Mouse (Mus musculus) retina, postnatal 1 day (tissue): Measurements from ENCODE around the gene Kmt2a.

Source experiments
- DNase-seq: peaks from one replicate; pipeline ENCODE4 v3.0.0-alpha.2; 2012

Kmt2a gene

DNA sequence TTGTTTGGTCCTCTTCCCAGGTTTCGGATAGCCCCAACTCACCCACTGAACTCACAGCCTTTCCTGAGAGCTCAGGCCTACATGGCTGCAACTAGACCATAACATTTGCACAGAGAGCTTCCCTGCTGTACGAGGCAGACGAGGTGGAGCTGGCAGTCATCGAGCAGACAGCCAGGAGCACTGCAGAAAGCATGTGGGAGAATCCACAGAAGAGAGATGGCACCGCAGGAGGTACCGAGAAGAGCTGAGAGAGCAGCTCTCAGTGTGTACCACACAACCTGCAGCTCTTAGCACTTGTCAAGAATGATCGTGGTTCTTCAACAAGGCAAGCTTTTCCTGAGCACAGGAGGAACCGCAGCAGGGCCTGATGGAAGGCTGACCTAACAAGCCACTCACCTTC is 66.9 kb downstream of the Kmt2a start:
- DNase-seq: no peak

DNA sequence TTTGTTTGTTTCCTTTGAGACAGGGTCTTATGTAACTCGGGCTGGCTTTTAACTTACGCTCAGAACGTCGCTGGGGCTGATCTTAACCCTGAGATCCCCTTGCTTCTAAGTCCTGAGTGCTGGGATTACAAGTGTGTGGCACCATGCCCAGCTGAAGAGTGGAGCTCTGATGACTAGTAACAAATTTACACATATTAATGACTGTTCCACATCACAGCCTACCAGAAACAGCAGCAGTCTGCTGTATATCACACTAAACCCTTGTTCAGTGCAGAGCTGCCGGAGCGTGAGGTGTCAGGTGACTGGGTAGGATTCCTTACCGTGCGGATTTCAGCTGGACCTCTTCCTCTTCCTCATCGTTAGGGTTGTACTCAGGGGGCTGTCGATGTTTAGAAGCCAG is 70.8 kb downstream of the Kmt2a start:
- no peak for DNase-seq

DNA sequence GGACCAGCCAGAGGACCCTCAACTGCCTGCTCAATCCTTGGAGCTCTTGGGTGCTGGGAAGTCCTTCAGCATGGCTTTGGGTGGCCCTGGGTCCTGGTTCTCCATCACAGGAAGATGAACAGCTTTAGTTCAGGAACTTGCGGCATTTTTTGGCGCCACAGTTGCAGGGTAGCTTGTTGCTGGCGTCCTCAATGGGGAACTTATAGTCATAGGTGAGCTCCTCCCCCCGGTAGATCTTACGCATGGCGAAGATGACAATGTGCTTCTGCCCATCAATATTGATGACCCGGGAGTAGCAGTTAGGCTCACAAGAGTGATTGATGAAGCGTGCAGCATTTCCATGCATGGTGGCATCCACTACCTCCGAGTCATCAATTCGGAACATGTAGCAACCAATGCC is 73.3 kb downstream of the Kmt2a start:
- DNase-seq: no peak

DNA sequence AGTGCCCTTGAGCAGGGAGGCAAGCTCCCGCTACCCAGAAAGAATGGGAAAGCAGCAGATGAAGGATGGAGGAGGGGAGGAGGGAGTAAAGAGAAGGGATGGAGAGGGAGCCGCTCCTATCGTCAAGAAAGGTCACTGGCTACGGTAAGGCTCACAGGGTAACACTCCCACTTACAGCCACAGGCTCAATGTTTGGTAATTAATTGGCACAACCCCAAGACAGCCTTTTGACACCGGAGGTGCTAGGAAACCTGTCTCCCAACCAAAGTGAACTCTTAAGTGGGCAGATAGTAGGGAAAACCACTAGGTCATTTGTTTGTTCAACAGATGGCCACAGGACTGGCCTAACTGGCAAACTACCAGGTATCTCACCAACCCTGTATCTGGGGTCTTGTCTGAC is 74.0 kb downstream of the Kmt2a start:
- no peak for DNase-seq

DNA sequence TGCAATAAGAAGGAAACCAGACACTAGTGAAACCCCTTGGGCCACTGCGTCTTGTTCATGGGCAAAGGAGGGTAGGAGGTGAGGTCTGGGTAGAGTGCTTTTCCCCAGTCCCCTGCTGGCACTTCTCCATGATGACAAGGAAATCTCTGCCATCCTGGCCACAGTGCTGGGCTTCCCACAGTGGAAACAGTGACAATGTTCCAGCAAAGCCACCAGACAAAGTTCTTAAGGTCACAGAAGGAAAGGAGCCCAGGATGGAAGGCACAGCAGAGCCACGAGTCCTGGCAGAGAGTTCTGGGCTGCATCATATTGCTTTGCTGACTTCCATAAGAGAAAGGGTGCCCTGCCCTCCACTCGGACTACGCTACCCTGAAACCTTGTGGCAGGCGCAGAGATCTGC is 75.6 kb downstream of the Kmt2a start:
- DNase-seq: no peak

DNA sequence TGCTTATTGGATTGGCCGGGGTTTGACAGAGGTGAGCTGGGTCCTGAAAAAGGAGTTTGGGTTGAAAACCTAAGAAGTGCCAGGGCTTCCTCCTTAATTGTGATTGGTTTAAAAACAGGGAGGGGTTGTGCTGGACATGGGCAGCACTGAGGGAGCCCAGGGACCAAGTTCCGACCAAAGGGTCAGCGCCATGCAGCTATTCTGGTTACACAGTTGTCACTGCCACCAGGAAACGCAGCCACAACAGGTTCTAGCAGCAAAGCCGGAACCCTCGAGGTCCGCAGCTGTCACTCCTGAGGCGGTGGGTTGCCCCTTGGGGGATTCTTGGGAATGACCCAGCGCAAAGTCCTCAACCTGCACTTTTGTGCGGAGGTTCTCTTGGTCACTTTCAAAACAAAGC is 76.4 kb downstream of the Kmt2a start:
- DNase-seq: no peak

DNA sequence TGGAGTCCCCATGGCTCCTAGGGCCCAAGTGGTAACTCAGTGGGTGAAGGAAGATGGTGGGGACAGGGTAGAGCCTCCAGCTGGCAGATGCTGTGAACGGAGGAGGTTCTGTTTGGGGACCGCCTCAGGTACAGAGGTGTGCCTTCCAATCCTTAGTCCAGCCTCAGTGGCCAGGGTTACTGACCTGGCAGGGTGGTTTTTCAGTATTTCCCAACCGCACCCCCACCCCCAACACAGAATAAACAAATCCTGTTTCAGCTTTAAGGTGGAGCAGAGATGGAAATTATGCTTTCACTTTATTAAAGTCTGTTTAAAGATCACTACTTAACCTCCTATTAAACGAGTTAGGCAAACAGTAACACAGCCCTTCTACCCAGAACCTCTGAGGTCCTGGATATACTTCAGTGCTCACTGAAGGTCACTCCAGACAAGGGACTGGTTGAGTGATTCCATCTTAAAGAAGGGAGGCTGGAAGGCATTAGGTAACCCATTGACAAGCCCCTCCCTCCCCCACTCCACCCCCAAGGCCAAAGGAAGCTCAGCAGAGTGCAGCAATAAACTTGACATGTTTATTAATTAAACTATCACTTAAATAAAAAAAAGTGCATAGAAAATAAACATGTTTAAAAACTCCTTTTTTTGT is 78.2 kb downstream of the Kmt2a start, which contains the start of gene Ttc36:
Ttc36 (minus strand) TSS at position 265 of the 643 bp plus-strand sequence.
- no peak for DNase-seq

DNA sequence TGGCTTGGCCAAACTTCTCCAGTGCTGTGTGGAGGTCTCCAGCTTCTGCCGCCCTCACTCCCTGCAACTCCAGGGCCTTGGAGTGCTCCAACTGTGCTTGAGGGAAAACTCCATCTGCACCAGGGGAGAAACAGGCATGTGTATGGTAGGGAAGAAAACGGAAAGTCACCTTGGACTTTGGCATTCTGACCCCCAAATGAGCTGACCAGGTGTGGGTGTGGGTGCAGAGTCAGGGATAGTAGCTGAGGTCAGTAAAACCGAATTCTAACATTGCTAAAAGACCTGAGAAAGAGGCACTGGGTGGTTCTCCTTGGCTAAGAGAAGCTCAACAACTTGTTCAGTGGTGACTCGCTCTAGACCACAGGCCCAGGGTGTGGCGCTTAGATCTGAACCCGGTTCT is 79.4 kb downstream of the Kmt2a start:
- no peak for DNase-seq

DNA sequence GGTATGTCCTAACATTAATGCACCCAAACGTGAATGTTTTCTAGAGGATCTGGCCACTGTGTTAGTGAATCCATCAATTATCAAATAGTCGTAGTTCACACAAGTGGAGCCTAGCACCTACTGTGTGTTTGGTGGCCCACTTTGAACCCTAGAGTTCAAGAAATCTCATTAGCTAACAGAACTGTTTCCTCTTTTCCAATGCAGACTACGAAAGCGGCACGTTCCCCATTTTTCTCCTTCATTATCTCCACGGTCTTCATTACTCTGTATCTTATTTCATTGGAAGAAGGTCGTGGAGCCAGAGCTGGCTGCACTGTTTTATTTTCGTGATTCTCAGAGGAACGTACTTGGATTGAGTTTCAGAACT is 81.2 kb downstream of the Kmt2a start:
- no peak for DNase-seq

DNA sequence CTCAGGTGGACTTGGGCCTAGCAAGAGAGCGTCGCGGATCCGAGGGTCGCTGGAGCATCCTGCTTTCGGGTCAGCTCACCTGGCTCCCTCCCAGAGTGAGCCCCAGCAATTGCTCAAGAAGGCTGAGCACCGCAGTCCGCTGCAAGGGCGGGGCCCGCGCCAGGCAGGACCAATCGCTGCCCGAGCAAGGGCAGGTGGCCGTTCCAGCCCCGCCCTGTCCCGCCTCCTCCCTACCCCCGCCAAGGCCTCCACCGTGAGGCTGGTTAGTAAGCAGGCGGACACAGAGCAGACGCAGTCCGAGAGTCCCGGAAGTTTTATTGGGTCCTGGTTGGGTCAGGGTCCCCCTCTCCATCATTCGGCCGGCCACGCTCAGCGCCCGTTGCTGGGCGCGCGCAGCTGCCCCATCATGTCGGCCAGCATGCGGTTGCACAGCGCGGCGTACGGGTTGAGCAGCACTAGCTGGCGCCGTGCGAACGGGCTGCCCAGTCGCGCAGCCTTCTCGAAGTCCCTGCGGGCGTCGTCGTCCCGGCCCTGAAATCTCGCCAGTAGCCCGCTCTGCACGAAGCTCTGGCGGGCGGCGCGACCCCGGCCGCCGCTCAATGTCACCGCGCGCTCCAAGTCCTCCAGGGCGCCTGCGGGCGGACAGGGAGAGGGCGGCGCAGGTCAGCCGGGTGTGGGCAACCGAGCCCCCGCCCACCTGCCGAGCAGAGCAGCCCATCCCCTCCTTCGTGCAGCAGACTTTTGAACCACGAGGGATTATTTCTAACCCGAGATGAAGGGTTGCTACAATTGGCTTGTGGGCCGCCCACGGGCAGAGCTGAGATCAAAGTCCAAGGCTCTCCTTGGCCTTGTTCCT is 81.8 kb downstream of the Kmt2a start, which contains the start of gene Tmem25:
Tmem25 (minus strand) TSS at position 206 of the 856 bp plus-strand sequence.
- peak; percentile 90 for DNase-seq

DNA sequence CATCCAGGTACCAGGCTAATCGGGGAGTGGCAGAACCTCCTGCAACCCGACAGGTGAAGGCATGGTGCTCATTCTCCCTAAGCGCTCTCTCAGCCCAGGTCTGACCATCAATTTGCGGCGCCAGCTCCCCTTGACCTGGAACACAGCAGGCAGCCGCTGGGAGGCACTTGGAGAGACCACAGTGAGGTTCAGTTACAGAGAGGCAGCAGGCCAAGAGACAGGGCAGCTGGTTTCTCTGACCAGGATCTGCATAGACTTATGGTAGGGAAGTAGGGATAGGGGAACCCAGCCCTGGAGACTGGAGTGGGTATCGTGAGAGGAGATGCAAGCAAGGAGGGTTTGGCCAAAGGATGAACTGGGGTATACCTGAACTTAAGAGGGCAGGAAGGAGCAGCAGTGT is 82.8 kb downstream of the Kmt2a start:
- no peak for DNase-seq

DNA sequence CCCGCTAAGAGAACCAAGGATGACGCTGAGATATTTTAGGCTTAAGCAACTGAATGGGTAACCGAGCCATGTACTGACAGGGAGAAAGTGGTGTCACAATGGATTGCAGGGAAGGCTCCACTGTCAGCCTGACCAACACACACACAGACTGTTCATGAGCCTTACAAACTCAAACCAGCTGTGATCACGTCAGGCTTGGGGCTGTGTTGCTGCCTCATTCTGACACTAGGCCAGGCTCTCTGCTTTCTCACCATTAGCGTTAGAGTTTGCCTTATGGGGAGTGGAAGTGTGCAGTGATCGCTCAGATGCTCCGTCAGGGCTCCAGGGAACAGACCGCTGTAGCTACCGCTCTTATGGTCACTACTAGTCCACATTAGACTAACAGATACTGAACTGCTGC is 88.3 kb downstream of the Kmt2a start:
- DNase-seq: no peak

DNA sequence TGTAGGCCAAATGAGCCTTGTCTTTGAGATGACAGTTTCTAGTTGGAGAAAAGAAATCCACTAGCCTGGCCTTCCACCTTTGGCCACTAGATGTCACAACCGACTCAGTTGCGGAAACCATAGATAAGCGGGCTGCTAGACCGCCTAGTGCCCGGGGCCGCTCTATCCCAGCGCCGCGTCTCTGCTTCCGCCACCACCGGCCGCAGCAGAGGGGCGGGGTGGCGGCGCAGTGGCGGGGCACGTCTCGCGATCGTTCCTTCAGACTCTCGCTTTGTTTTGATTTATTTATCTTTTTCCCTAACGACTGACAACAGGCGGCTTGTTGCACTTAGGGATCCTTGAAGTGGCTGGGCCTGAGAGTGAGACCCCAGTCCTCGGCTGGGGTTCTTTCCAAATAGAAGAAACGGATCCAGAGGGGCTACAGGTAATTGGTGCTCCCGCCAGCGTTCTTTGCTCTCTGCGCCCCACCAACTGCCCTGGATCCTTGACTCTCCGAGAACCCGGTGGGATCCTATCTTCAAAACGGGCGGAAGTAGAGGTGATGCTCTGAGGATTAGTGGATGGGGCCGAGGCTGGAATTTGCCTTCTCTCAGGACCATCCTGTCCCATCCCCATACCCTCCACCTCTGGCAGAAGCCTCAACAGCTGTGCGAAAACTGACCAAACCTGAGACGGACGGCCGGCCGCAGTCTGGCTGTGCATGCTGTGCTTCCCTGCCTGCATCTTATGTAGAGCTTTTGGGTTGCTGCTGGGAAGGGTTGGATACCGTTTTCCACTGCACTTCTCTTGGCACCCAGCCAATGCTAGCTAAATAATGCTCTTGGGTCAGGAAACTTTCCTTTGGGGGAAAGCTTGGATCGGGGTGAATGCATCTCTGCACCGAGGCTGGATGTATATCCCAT is 108.1 kb downstream of the Kmt2a start:
- peak; percentile 98 for DNase-seq

DNA sequence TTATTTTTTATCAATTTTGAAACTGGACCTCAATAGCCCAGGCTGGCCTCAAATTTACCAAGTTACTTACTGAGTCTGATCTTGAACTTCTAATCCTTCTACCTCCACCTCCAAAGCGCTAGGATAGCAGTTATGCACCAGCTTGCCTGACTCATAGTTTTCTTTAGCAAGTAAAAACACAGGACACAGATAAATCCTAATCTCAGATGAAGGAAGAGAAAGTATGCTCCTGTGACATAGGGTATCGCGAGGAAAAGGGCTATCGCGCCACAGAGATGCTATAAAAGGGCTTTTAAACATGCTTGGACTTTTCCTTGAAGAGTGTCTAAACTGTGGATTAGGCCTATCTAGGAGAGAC is 108.7 kb downstream of the Kmt2a start:
- DNase-seq: no peak

DNA sequence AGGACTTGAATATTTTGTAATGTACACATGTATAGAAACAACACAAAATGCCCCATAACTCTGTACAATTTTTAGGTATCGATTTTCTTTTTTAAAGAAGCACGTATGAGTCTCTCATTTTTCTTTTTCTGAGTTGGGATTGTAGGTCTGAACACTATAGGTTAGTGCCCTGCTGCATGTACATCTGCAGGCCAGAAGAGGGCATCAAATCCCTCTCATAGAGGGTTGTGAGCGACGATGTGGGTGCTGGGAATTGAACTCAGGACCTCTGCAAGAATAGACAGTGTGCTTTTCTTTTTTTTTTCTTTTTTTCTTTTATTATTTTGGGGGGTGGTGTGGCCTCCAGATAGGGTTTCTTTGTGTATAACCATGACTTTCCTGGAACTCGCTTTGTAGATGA is 109.7 kb downstream of the Kmt2a start:
- DNase-seq: no peak

DNA sequence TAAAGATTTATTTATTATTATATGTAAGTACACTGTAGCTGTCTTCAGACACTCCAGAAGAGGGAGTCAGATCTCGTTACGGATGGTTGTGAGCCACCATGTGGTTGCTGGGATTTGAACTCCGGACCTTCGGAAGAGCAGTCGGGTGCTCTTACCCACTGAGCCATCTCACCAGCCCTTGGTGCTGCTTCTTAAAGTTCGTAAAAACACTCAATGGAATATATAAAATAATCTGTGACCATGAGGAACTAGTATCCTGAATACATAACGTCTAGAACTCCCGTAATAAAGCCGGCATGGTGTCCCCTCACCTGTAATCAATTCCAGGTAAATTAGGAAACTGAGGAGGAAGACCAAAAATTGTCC is 113.1 kb downstream of the Kmt2a start:
- DNase-seq: peak; percentile 2

DNA sequence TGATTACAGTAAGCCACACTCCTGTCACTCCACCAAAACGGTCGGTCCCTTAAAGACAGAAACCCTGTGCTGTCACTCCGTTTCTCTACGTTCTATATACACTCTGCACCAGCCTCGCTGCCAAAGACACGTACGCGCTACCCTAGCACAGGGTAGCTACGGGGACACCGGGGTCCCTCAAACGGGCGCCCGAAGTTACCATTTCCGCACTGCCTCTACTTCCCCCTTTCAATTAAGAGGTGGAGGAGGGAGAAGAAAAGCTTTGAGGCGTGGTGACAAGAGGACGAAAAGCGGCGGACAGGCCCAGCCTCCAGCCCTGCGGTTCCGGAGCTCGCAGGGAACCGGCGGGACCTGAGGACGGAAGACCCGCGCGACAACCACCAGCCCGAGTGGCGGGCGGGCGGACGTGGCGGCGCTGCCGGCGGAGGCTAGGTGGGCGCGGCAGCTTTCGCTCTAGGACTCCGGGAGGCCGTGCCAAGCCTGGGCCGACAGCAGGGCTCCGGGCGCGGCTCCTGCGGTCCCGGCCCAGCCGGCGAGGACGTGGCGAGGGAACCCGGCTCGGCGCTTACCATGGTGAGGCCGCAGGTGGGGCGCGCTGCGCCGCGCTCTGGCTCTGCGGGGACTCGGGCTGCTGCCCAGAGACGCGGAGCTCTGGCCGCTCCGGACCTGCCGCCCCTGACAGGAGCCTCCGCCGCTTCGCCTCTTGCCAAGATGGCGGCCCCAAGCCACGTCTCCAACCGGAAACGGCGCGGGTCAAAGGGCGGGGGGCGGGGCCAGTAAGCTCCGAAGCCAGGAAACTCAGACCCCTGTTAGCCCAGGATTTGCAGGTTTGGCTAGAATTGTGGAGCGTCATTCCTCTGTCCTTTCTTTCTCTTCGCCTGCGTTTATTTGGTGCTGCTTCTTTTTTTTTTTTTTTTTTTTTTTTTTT is 113.7 kb downstream of the Kmt2a start, which contains the start of the genes Arcn1 and Ift46:
Arcn1 (minus strand) TSS at position 745 of the 928 bp plus-strand sequence.
Ift46 (plus strand) TSS at position 808 of the 928 bp plus-strand sequence.
- DNase-seq: peak; percentile 95

DNA sequence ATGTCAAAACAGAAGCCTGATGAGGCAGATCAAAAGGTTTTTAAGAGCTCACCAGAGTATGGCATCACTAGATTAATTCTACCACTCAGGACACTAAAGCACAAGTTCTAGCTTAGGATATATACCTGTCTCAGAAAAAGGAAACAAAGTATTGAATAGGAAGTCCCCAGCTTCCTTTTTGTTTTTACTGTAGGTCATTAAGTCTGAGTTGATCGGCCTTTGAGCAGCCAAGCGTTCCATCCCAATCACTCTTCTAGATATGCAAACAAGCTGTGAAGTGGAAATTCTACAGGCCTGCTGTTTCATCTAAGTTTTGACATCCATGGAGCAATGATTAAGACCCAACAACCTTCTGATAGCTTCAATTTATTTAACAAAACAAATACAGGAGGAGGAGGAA is 120.2 kb downstream of the Kmt2a start:
- no peak for DNase-seq
